Mouse (Mus musculus) liver, embryonic 12.5 days (tissue): ENCODE data around the gene Mgat4a. TPM values are rescaled to one million over a fixed set of nuclear protein-coding genes. Genes with fewer than 3 reads are reported as not detected.
A peak's percentile ranks its signal among the peaks of the same experiment; 100 is the strongest.

ENCODE experiments used
- ATAC-seq: fragments of 200-750 bp; cut with Nextera tagmentation; 2 replicates; pipeline ENCODE4 v1.8.0; 2017; ENCODE audit warnings: moderate number of reproducible peaks, mild to moderate bottlenecking, moderate library complexity
- H3K27ac ChIP-seq: fragments of 300-500 bp; sonication (generic); 2 replicates; pipeline ENCODE4 v1.5.1; 2016; ENCODE audit warnings: mild to moderate bottlenecking
- H3K27me3 ChIP-seq: fragments of 300-500 bp; sonication (generic); replicated peaks from 2 replicates; pipeline ENCODE4 v1.6.1; 2016; ENCODE audit warnings: mild to moderate bottlenecking, moderate library complexity
- H3K36me3 ChIP-seq: fragments of 300-500 bp; sonication (generic); 2 replicates; pipeline ENCODE4 v1.6.1; 2016; ENCODE audit warnings: mild to moderate bottlenecking, moderate library complexity
- H3K4me1 ChIP-seq: fragments of 300-500 bp; sonication (generic); 2 replicates; pipeline ENCODE4 v1.6.1; 2016
- H3K4me2 ChIP-seq: fragments of 300-500 bp; sonication (generic); 2 replicates; pipeline ENCODE4 v1.6.1; 2016; ENCODE audit warnings: mild to moderate bottlenecking, moderate library complexity
- H3K4me3 ChIP-seq: fragments of 300-500 bp; sonication (generic); 2 replicates; pipeline ENCODE4 v1.5.1; 2016; ENCODE audit warnings: mild to moderate bottlenecking, moderate library complexity
- H3K9ac ChIP-seq: fragments of 300-500 bp; sonication (generic); 2 replicates; pipeline ENCODE4 v1.6.1; 2016; ENCODE audit warnings: mild to moderate bottlenecking, moderate library complexity
- H3K9me3 ChIP-seq: fragments of 300-500 bp; sonication (generic); replicated peaks from 2 replicates; pipeline ENCODE4 v1.6.1; 2016; ENCODE audit warnings: mild to moderate bottlenecking, moderate library complexity
- WGBS: fragments of 180-500 bp; shearing (Covaris S2); methylation state at CpG from one replicate; pipeline ENCODE4 v1.1.7; 2016; ENCODE audit not compliant: insufficient replicate concordance; 5-methylcytosine and 5-hydroxymethylcytosine counted together
- polyA plus RNA-seq: library from polyadenylated mRNA; unstranded; fragments of >200 nt; fragmentation: Nextera tagmentation; extraction: Ambion mirVana; gene quantifications from 2 replicates; pipeline ENCODE4 v1.2.1, GENCODE M21; 2016

The Mgat4a gene
- polyA plus RNA-seq, 1 experiment from 2014 or later = 1.3 TPM

DNA sequence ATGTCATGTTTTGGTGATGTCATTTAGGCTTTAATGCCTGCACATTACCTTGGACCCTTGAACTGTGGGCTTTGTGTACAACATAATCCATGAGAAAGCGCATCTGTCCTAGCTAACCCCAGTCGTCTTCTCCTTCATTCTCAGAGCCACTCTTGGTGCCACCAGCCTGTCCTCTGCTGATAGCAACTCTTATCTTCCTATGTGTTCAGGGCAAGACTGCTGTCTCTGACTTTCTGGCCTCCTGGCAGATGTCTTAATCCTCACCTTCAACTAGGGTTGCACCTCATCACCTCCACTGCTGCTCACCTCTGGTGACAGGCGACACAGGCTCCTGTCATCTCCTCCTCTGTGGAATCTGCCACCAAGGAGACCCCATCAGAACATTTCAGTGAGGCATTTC is 104.4 kb downstream of the Mgat4a start:
- ATAC-seq = peak; percentile 96
- peak overlapping the region; percentile 46 for H3K4me2 ChIP-seq
- no peak overlapping the region for H3K4me3 ChIP-seq
- no peaks in the 10 kb centered on the region for H3K9me3 ChIP-seq
- H3K36me3 ChIP-seq = peaks cover 89% of the 10 kb centered on the region
- H3K4me1 ChIP-seq = peaks cover 47% of the 10 kb centered on the region
- H3K27ac ChIP-seq = peak overlapping the region; percentile 73
- H3K27me3 ChIP-seq = no peaks in the 10 kb centered on the region
- no peak overlapping the region for H3K9ac ChIP-seq
- WGBS = 43% methylated on average over 3 of the region's 3 CpGs

DNA sequence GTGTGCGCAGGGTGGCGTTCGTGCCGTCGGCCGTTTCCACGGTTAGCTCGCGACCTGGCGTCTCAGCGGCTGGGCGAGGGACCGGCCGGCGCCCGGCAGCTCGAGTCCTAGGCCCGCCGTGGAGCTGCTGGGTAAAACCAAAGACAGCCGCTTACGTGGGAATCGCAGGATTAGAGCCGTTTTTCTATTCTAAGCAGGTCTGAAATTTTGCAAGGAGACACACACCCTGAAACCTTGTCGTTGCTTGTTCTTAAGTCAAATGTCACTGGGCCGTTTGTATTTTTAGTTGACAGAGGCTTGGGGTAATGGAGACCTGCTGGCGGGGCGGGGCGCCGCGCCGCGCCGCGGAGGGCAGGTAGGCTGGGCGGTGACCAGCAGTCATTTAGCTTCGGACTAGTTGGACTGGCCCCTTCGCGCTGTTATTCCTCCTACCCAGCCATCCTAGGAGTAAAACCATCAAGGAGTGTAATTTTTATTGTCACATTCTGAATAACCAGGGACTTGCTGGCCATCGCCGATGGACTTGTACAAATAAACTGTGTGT is 110.4 kb downstream of the Mgat4a start:
- ATAC-seq = peak; percentile 64
- Histone ChIP-seq H3K36me3 (peaks cover 60% of the 10 kb centered on the region), H3K9me3 (no peaks in the 10 kb centered on the region), H3K4me3 (peak overlapping the region; percentile 95), H3K27ac (peak overlapping the region; percentile 90), H3K27me3 (no peaks in the 10 kb centered on the region), H3K4me1 (peaks cover 58% of the 10 kb centered on the region), H3K4me2 (peak overlapping the region; percentile 89), H3K9ac (peak overlapping the region; percentile 87)
- WGBS = 1% methylated on average over 40 of the region's 40 CpGs

DNA sequence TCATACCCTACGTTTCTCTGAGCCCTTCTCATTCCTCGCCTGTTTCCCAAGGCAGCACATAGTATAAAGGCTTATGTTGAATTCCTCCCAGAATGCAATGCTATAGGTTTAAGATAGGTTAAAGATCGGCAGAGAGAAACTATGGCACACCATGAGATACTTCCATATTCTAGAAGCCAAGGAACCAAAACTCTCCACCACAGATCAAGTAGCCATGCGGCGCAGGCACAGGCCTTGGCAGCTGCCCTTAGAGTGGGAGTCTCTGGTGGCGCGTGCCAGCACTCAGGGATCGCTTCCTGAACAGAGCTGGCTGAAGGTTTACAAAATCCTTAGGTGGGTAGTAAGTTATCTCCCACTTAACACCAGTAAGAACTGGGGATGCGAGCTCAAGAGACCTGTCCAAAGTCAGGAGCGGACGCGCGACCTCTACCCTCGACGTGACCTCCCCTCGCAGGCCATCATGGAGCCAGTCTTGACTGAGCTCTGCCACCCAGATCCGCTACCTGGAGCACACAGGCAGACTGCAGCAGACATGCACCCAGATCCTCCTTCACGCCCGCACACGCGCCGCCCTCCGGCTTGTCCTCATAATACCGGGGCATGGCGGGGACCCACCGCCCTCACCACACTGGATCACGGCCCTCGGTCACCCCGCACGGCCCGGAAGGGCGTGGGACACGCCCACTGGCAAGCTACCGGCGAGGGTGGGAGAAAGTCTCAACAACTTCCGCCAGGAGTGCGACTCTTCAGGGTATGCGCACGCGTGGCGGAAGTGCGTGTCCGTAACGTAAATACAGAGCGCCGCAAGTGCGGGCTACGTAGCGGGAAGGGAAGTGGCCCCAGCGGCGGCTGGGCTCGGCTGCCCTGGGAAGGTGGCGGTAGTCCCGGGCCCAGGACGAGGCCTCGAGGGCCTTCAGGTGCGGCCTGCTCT is 111.2 kb downstream of the Mgat4a start, which contains the start of the genes Coa5 and Unc50:
Gene Coa5 (minus strand): TSS at position 738 of the 931 bp plus-strand sequence.
Gene Unc50 (plus strand): TSS at position 774 of the 931 bp plus-strand sequence.
- peak; percentile 94 for ATAC-seq
- H3K9ac ChIP-seq = peak within 1 kb of the TSS; percentile 87
- H3K36me3 ChIP-seq = peaks cover 64% of the 10 kb centered on the region
- WGBS = 2% methylated on average over 57 of the region's 57 CpGs
- H3K4me1 ChIP-seq = peaks cover 56% of the 10 kb centered on the region
- H3K4me2 ChIP-seq = peak within 1 kb of the TSS; percentile 89
- H3K27ac ChIP-seq = peak within 1 kb of the TSS; percentile 90
- no peaks in the 10 kb centered on the region for H3K27me3 ChIP-seq
- no peaks in the 10 kb centered on the region for H3K9me3 ChIP-seq
- H3K4me3 ChIP-seq = peak within 1 kb of the TSS; percentile 95

DNA sequence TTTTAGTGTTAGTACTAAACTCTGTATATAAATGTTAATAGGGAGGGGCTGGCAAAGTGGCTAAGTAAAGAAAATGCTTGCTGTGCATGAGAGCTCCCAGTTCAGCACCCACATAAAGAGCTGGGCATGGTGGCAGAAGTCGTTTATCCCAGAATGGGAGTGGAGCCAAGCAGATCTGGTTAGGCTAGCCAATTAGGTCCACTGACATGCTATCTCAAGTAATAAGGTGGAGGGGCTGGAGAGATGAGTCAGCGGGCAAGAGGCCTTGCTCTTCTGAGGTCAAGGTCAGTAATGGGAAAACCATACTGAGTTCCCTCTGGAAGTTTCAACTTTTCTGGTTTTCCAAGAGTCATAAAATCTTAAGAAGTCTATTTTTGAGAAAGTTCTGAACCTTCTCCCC is 111.9 kb downstream of the Mgat4a start:
- peak overlapping the region; percentile 87 for H3K9ac ChIP-seq

DNA sequence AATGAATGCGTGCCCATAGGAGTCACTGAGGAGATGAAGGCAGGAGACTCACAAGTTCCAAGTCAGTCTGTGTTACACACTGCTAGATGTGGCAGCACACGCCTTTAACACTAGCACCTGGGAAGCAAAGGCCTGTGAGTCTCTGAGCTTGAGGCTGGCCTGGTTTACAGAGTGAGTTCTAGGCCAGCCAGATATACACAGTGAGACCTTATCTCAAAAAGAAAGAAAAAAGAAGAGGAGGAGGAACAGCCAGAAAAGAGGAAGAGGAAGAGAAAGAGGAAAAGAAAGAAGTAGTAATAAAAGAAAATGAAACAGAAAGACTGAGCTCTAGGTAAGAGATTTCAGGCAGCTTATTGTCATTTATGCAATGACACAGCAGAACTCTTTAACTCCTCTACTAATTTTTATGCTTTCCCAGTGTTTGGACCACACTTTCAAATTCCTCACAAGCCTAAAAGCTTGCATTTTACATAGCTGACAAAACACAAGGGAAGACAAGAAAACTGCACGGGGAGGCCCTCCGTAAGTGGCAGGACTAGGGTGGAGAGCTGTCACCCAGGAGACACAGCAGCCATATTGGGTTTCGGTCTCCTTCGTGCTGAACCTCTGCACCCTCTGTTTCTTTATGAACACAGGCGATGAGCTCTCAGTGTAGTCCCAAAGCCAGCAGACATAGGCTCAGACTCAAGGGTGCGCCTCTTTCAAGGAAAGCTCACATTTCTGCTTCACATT is 113.5 kb downstream of the Mgat4a start:
- Histone ChIP-seq H3K27me3 (no peaks in the 10 kb centered on the region), H3K4me1 (peaks cover 41% of the 10 kb centered on the region), H3K4me2 (peak overlapping the region; percentile 19; the same call in 1 of the 2 replicates), H3K36me3 (peaks cover 66% of the 10 kb centered on the region), H3K4me3 (no peak overlapping the region), H3K9me3 (0 out of 2 replicates have a peak, but pooled peaks cover 5% of the 10 kb centered on the region), H3K27ac (peak overlapping the region; percentile 27; the same call in 1 of the 2 replicates), H3K9ac (no peak overlapping the region)
- WGBS = 81% methylated on average over 8 of the region's 8 CpGs
- ATAC-seq = no peak

More for the DNA sequence above, 111.9 kb downstream of the Mgat4a start:
- no peak for ATAC-seq
- Histone ChIP-seq H3K4me2 (peak overlapping the region; percentile 89), H3K9me3 (0 out of 2 replicates have a peak, but pooled peaks cover 5% of the 10 kb centered on the region), H3K4me3 (peak overlapping the region; percentile 95), H3K4me1 (peaks cover 54% of the 10 kb centered on the region), H3K27ac (peak overlapping the region; percentile 90), H3K27me3 (no peaks in the 10 kb centered on the region), H3K36me3 (peaks cover 67% of the 10 kb centered on the region)
- 31% methylated on average over 2 of the region's 2 CpGs for WGBS

DNA sequence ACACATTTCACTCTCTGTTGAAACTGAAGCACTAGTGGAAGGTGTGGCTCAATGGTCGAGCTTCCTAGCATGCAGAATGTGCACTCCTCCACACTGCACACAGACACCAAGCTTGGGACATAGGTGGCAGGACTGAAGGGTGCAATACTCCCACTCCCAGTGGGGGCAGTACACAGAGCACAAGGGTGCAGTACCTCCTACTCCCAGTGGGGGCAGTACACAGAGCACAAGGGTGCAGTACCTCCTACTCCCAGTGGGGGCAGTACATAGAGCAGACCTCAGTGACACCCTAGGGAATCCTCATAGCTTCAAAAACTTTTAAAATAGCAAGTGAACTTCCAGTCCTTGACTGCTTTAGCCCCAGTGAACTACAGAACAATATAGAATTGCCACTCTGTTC is 121.4 kb downstream of the Mgat4a start:
- peak; percentile 49; the same call in 1 of the 2 replicates for ATAC-seq
- Histone ChIP-seq H3K36me3 (peaks cover 65% of the 10 kb centered on the region), H3K4me3 (no peak overlapping the region), H3K9me3 (0 out of 2 replicates have a peak, but pooled peaks cover 5% of the 10 kb centered on the region), H3K4me2 (no peak overlapping the region), H3K27ac (no peak overlapping the region), H3K9ac (no peak overlapping the region), H3K27me3 (no peaks in the 10 kb centered on the region), H3K4me1 (peaks cover 4% of the 10 kb centered on the region; the same call in 1 of the 2 replicates)
- 84% methylated on average over 1 of the region's 1 CpGs for WGBS

DNA sequence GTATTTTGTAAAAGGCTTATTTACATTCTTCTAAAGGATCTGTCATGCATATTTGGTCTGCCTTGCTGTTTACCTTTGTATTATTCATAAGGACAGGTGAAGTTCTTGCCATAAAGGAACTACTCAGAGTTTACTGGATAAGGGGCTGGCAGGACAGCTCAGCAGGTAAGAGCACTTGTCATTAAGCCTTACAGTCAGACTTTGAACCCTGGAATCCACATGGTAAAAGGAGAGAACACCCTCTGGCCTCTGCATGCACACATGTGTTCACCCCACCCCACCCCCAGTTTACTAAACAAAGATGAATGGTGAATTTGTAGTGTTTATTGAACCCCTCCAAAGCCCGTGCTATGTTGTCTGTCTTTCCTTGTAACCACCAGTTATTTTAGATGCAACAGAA is 125.4 kb downstream of the Mgat4a start:
- no peak overlapping the region for H3K9ac ChIP-seq
- ATAC-seq = no peak
- no peak overlapping the region for H3K4me3 ChIP-seq
- peaks cover 6% of the 10 kb centered on the region for H3K4me1 ChIP-seq
- no peak overlapping the region for H3K27ac ChIP-seq
- WGBS = 83% methylated on average over 1 of the region's 1 CpGs
- no peak overlapping the region for H3K4me2 ChIP-seq
- no peaks in the 10 kb centered on the region for H3K9me3 ChIP-seq
- peaks cover 31% of the 10 kb centered on the region for H3K36me3 ChIP-seq
- no peaks in the 10 kb centered on the region for H3K27me3 ChIP-seq

DNA sequence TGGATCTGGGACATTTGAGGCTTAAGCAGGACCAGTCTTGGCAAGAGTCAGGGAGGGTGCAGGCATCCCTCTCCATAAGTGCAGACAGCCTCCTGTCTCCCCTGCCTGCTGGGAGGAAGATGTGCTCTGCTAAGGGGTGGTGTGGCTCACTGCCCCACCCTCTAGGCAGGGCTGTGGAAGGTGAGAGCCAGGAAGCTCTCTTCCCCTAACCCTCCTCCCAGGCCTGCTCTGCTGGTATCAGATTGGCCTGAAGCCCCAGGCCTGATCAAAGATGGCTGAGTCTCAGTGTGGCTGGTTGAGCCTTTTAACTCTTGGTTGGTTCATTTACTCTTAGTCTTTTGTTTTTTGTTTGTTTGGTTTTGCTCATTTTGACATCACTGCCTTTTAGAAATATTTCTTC is 131.2 kb downstream of the Mgat4a start:
- H3K4me3 ChIP-seq = no peak overlapping the region
- H3K36me3 ChIP-seq = no peaks in the 10 kb centered on the region; the same call in 1 of the 2 replicates
- peaks cover 6% of the 10 kb centered on the region for H3K4me1 ChIP-seq
- H3K27ac ChIP-seq = no peak overlapping the region
- no peaks in the 10 kb centered on the region for H3K27me3 ChIP-seq
- H3K9ac ChIP-seq = no peak overlapping the region
- no peak for ATAC-seq
- no peaks in the 10 kb centered on the region for H3K9me3 ChIP-seq
- no peak overlapping the region for H3K4me2 ChIP-seq

DNA sequence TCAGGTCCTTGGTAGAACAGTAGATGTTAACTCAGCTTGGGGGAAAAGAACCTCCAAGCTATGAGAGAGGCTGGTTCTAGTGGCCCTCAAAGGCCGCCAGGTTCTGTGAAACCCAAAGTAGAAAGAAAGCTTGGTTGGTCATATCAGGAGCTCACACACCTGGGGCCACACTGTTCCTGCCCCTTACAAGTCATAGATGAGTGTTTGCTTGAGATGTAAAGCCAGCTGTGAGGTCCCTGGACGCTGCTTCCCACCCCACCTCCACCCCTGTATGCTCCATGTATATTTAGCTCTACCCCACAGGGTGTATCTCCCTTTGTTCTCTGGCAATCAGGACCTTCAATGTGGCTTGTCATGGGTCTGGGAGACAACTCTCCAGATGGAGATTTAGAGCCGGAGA is 132.1 kb downstream of the Mgat4a start:
- H3K27ac ChIP-seq = no peak overlapping the region
- no peaks in the 10 kb centered on the region; the same call in 1 of the 2 replicates for H3K36me3 ChIP-seq
- H3K4me2 ChIP-seq = no peak overlapping the region
- H3K9me3 ChIP-seq = no peaks in the 10 kb centered on the region
- H3K4me1 ChIP-seq = peaks cover 6% of the 10 kb centered on the region
- no peak overlapping the region for H3K9ac ChIP-seq
- H3K4me3 ChIP-seq = no peak overlapping the region
- WGBS = 59% methylated on average over 3 of the region's 3 CpGs
- no peaks in the 10 kb centered on the region for H3K27me3 ChIP-seq
- ATAC-seq = no peak

DNA sequence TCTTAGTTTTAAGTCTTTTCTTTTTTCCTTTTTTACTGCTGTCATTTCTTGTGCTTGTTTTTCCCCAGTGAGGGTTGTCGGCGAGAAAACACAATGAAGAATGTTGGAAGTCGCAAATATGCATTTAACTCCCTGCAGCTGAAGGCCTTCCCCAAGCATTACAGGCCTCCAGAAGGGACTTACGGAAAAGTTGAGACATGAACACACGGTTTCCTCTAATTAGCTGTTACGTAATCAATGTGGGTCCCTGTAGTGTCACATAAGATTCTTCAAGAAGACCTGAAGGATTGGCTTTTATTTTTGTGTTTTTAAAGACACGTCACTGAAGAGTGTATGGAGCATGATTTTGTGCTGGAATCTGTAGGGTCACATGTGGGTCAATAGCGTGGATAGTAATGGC is 132.8 kb downstream of the Mgat4a start:
- no peak overlapping the region for H3K4me3 ChIP-seq
- no peak overlapping the region for H3K27ac ChIP-seq
- H3K9me3 ChIP-seq = no peaks in the 10 kb centered on the region
- no peaks in the 10 kb centered on the region; the same call in 1 of the 2 replicates for H3K36me3 ChIP-seq
- peaks cover 6% of the 10 kb centered on the region for H3K4me1 ChIP-seq
- no peak overlapping the region for H3K4me2 ChIP-seq
- no peak overlapping the region for H3K9ac ChIP-seq
- ATAC-seq = no peak
- WGBS = 74% methylated on average over 8 of the region's 8 CpGs
- H3K27me3 ChIP-seq = no peaks in the 10 kb centered on the region

DNA sequence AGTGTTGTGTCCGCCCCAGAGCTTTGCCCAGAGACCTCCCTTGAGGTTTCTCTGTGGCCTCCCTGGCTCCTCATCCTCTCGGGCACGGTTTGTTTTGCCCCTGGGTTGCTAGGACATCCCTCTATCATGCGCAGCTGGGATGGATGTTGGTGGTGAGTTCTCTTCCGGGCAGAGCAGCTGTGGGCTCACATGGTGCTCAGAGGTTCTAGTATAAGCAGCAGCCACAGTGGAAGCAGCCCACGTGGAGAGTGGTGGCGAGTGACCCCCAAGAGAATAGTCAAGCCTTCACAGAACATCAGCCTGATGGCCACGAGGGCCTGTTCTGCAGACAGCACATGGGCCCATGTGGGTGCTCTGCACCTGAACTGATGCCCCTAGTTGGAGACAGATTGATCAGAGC is 133.6 kb downstream of the Mgat4a start:
- no peak for ATAC-seq
- H3K9ac ChIP-seq = no peak overlapping the region

More for the DNA sequence above, 133.6 kb downstream of the Mgat4a start:
- Histone ChIP-seq H3K36me3 (no peaks in the 10 kb centered on the region; the same call in 1 of the 2 replicates), H3K4me2 (no peak overlapping the region), H3K27ac (no peak overlapping the region), H3K4me1 (no peaks in the 10 kb centered on the region; the same call in none of the 2 replicates), H3K4me3 (no peak overlapping the region), H3K9me3 (no peaks in the 10 kb centered on the region), H3K27me3 (no peaks in the 10 kb centered on the region)
- whole genome bisulfite sequencing = 74% methylated on average over 8 of the region's 8 CpGs
